Mouse (Mus musculus): ENCODE measurements around the gene Rab33b.

DNA sequence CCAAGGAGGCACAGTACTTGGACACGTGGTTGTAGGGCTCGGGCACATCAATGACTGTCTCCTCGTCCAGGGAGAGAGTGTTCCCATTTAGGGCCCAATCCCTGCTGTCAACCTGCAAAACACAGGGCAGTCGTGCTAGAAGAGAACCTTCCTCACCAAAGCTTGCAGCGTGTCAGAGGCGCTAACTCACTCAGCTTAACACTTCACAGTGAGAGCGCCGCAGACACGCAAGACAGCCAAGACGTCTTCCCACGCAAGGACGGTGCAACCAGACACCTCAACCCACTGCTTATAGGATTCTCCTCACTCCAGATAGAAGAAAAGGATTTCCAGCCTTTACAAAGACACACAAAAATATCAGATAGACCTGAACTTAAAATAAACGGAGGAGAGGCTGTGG is 43.2 kb downstream of the Rab33b start:
- TF ChIP-seq CTCF (IDR thresholded peaks at IDR 0.05; ENCODE audit: control insufficient read depth, insufficient read depth, insufficient replicate concordance, low read depth, low read length), result no peak
- TF ChIP-seq POLR2A (IDR thresholded peaks at IDR 0.05; ENCODE audit: control insufficient read depth, low read depth, low read length), result no peak
